Mouse (Mus musculus) heart, adult 2 months (tissue): ENCODE results near the gene 7530416G11Rik.

Experiments
- CTCF ChIP-seq: fragments of 200-600 bp; IDR thresholded peaks from 2 replicates; pipeline ENCODE4 v1.8.1; 2022; ENCODE audit warnings: antibody characterized with exemption, mild to moderate bottlenecking, moderate library complexity
- POLR2A ChIP-seq: fragments of 200-500 bp; IDR thresholded peaks from 2 replicates; pipeline ENCODE4 v1.6.1; 2011; ENCODE audit warnings: mild to moderate bottlenecking, low read depth, low read length, control low read depth; ENCODE audit not compliant: insufficient read depth

GRCm38 (mm10) chr15:85532063-85532462, 29.0 kb upstream of the 7530416G11Rik start:
- TF ChIP-seq POLR2A, result no peak
- TF ChIP-seq CTCF, result 0 out of 2 replicates have a peak, but pooled peaks have one; percentile 1
